Mouse (Mus musculus): ENCODE results near the gene D430041D05Rik.

DNA sequence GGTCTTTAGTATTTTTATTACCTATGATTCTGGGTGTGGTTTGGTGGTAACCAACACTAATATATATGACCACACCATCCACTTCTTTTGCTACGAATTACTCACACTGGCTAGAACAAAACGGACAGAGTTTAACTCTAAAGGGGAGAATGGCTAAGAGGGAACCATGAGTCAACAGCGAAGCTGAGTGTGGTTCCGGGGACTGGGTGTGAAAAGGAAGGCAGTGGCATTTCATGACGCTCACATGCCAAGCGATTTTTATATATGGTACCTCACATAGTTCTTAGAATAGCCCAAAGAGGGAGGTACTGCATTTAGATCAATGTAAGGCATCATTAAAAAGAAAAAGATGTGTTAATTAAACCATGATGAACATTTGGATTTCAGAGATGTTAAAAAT lies 79.6 kb downstream of the D430041D05Rik start:
- TF ChIP-seq GATA1 (IDR thresholded peaks at IDR 0.05; ENCODE audit: borderline replicate concordance, low read length) (no peak), FLI1 (IDR thresholded peaks at IDR 0.05; ENCODE audit: low read length) (no peak)
